Mouse (Mus musculus): ENCODE data around the gene Nsg2.
"Not testable (repeated sequence)": the region's sequence is repeated elsewhere in the genome, so short reads cannot be mapped to it uniquely, and the experiment has no call there.

DNA sequence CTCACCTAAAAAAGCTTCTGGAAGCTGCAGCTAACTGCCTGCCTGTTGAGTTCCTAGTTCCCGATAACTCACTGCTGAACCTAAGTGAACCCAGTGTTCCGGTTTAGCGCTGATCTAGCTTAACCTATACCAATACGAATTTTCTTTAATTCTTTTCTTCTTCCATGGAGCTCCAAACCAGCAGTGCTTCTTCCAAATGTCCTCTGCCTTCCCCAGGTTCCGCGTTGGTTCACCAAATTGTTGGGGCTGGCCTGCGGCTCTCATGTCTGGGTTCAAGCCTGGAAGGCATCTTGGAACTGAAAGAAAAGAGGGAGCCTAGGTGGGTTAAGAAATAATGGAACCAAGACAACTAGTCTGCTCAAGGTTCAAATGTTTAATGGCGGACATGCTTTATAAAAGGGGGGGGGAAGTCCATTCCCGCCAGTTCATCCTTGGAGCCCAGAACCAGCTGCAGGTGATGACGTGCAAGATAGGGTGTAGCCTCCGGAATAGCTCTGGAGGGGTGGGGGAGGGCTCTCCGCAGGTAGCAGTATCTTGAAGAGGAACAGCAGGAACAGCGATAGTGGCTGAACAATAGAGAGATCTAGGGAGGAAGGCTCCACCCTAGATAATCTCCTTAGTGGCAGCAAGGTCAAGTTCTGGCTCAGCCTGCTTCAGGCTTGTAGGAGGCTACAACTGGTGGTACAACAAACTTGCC lies 17.9 kb upstream of the Nsg2 start:
- TF ChIP-seq GATA1 (IDR thresholded peaks at IDR 0.05; ENCODE audit: borderline replicate concordance, low read length); FLI1 (IDR thresholded peaks at IDR 0.05; ENCODE audit: low read length): not testable (repeated sequence)
